Mouse (Mus musculus): ENCODE measurements around the gene Cyp2d22. TPM values are rescaled to one million over a fixed set of nuclear protein-coding genes. Genes with fewer than 3 reads are reported as not detected.

The Cyp2d22 gene
- polyA plus RNA-seq, 1 experiment, result 9.9 TPM

GRCm38 (mm10) chr15:82340414-82341035 lies 39.5 kb downstream of the Cyp2d22 start:
- H3K27ac ChIP-seq (ENCODE audit: control insufficient read depth, insufficient read depth, low read depth, low read length), result no peak overlapping the region

DNA sequence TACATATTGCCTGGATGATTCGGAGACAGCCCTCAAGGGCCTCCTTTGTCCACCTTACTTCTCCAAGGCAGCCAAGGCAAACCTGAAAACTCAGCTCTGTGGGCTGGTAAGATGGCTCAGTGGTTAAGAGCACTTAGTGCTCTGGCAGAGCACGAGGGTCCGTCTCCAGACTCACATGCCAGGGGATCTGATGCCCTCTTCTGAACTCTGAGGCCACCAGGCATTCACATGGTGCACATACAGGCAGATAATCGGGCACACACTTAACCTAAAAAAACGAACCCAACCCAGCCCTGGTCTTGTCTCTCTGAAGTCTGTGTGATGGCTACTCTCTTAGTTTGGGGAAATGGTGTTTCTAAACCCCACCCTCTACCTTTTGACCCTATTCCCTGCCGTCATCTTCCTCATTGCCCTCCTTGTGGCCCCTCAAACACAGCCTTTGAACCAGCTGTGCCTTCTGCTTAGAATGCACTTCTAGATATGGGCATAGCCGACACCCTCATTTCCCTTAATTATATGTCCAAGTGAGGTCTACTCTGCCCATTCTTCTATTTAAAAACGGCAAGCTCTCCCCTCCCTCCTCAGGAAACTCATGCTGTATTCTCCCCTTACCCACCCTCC lies 40.3 kb downstream of the Cyp2d22 start:
- H3K36me3 ChIP-seq (ENCODE audit: control insufficient read depth, insufficient read depth, low read length), result no peaks in the 10 kb centered on the region
- no peak overlapping the region for H3K27ac ChIP-seq (ENCODE audit: control insufficient read depth, insufficient read depth, low read depth, low read length)
- H3K4me3 ChIP-seq (ENCODE audit: control insufficient read depth, low read depth, low read length), result peak overlapping the region; percentile 94
- TF ChIP-seq CTCF (IDR thresholded peaks at IDR 0.05; ENCODE audit: control insufficient read depth, insufficient read depth, insufficient replicate concordance, low read depth, low read length) (no peak), POLR2A (IDR thresholded peaks at IDR 0.05; ENCODE audit: control insufficient read depth, low read depth, low read length) (no peak)
- peaks cover 41% of the 10 kb centered on the region for H3K4me1 ChIP-seq (ENCODE audit: control insufficient read depth, insufficient read depth, low read length)
- peaks cover 9% of the 10 kb centered on the region for H3K27me3 ChIP-seq (ENCODE audit: control insufficient read depth, insufficient read depth, low read length)

More at GRCm38 (mm10) chr15:82340414-82341035, 39.5 kb downstream of the Cyp2d22 start:
- TF ChIP-seq POLR2A (IDR thresholded peaks at IDR 0.05; ENCODE audit: control insufficient read depth, low read depth, low read length) (no peak), CTCF (IDR thresholded peaks at IDR 0.05; ENCODE audit: control insufficient read depth, insufficient read depth, insufficient replicate concordance, low read depth, low read length) (no peak)
- H3K4me1 ChIP-seq (ENCODE audit: control insufficient read depth, insufficient read depth, low read length), result peaks cover 44% of the 10 kb centered on the region
- H3K36me3 ChIP-seq (ENCODE audit: control insufficient read depth, insufficient read depth, low read length), result no peaks in the 10 kb centered on the region
- H3K4me3 ChIP-seq (ENCODE audit: control insufficient read depth, low read depth, low read length), result peak overlapping the region; percentile 94
- peaks cover 9% of the 10 kb centered on the region for H3K27me3 ChIP-seq (ENCODE audit: control insufficient read depth, insufficient read depth, low read length)

GRCm38 (mm10) chr15:82339150-82339549 lies 40.9 kb downstream of the Cyp2d22 start:
- peaks cover 39% of the 10 kb centered on the region for H3K4me1 ChIP-seq (ENCODE audit: control insufficient read depth, insufficient read depth, low read length)
- peaks cover 9% of the 10 kb centered on the region for H3K27me3 ChIP-seq (ENCODE audit: control insufficient read depth, insufficient read depth, low read length)
- no peak overlapping the region for H3K27ac ChIP-seq (ENCODE audit: control insufficient read depth, insufficient read depth, low read depth, low read length)
- TF ChIP-seq POLR2A (IDR thresholded peaks at IDR 0.05; ENCODE audit: control insufficient read depth, low read depth, low read length) (no peak), CTCF (IDR thresholded peaks at IDR 0.05; ENCODE audit: control insufficient read depth, insufficient read depth, insufficient replicate concordance, low read depth, low read length) (no peak)
- no peaks in the 10 kb centered on the region for H3K36me3 ChIP-seq (ENCODE audit: control insufficient read depth, insufficient read depth, low read length)
- H3K4me3 ChIP-seq (ENCODE audit: control insufficient read depth, low read depth, low read length), result peak overlapping the region; percentile 94

DNA sequence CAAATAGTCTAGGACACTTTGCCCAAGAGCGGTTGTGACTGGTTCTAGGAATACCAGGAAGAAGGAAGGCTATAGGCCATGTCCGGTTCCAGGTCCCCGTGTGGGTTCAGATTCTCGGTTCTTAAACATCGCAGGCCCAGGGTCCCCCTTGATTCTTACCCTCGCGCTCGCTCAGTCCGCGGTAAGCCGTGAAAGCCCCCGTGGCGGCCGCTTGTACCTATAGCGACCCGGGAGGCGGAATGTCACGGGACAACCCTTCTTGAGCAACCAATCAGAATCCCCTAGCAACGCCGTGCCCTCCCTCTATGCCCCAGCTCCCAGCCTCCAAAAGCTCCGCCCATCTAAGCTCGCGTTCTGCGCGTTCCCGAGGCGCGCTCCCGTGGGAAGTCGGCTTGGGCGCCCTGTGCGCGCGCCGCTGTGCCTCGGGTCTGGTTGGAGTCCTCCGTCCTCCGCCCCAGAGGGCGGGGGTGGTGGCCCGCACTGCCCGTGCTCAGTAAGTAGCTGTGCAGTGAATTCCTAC lies 41.4 kb downstream of the Cyp2d22 start, which contains the start of the genes Naga, Pheta2 and Smdt1:
TSS of gene Naga (minus strand) at position 333 of the 520 bp plus-strand sequence.
TSS of gene Pheta2 (plus strand) at position 350 of the 520 bp plus-strand sequence.
TSS of gene Smdt1 (plus strand) at position 367 of the 520 bp plus-strand sequence.
- Histone ChIP-seq H3K36me3 (ENCODE audit: control insufficient read depth, insufficient read depth, low read length) (no peaks in the 10 kb centered on the region), H3K4me3 (ENCODE audit: control insufficient read depth, low read depth, low read length) (peak within 1 kb of the TSS; percentile 94), H3K27me3 (ENCODE audit: control insufficient read depth, insufficient read depth, low read length) (peaks cover 9% of the 10 kb centered on the region), H3K27ac (ENCODE audit: control insufficient read depth, insufficient read depth, low read depth, low read length) (peak within 1 kb of the TSS; percentile 83), H3K4me1 (ENCODE audit: control insufficient read depth, insufficient read depth, low read length) (peaks cover 39% of the 10 kb centered on the region)
- TF ChIP-seq POLR2A (IDR thresholded peaks at IDR 0.05; ENCODE audit: control insufficient read depth, low read depth, low read length) (peak; percentile 50), CTCF (IDR thresholded peaks at IDR 0.05; ENCODE audit: control insufficient read depth, insufficient read depth, insufficient replicate concordance, low read depth, low read length) (no peak)

GRCm38 (mm10) chr15:82337875-82338274 lies 42.2 kb downstream of the Cyp2d22 start:
- TF ChIP-seq CTCF (IDR thresholded peaks at IDR 0.05; ENCODE audit: control insufficient read depth, insufficient read depth, insufficient replicate concordance, low read depth, low read length) (no peak), POLR2A (IDR thresholded peaks at IDR 0.05; ENCODE audit: control insufficient read depth, low read depth, low read length) (no peak)
- Histone ChIP-seq H3K4me3 (ENCODE audit: control insufficient read depth, low read depth, low read length) (peak overlapping the region; percentile 94), H3K4me1 (ENCODE audit: control insufficient read depth, insufficient read depth, low read length) (peaks cover 34% of the 10 kb centered on the region), H3K36me3 (ENCODE audit: control insufficient read depth, insufficient read depth, low read length) (no peaks in the 10 kb centered on the region), H3K27ac (ENCODE audit: control insufficient read depth, insufficient read depth, low read depth, low read length) (peak overlapping the region; percentile 83), H3K27me3 (ENCODE audit: control insufficient read depth, insufficient read depth, low read length) (peaks cover 9% of the 10 kb centered on the region)

GRCm38 (mm10) chr15:82336629-82337028 lies 43.4 kb downstream of the Cyp2d22 start:
- Histone ChIP-seq H3K27ac (ENCODE audit: control insufficient read depth, insufficient read depth, low read depth, low read length) (no peak overlapping the region), H3K27me3 (ENCODE audit: control insufficient read depth, insufficient read depth, low read length) (peaks cover 9% of the 10 kb centered on the region), H3K36me3 (ENCODE audit: control insufficient read depth, insufficient read depth, low read length) (no peaks in the 10 kb centered on the region), H3K4me1 (ENCODE audit: control insufficient read depth, insufficient read depth, low read length) (peaks cover 29% of the 10 kb centered on the region), H3K4me3 (ENCODE audit: control insufficient read depth, low read depth, low read length) (peak overlapping the region; percentile 30)
- TF ChIP-seq POLR2A (IDR thresholded peaks at IDR 0.05; ENCODE audit: control insufficient read depth, low read depth, low read length), result no peak
- TF ChIP-seq CTCF (IDR thresholded peaks at IDR 0.05; ENCODE audit: control insufficient read depth, insufficient read depth, insufficient replicate concordance, low read depth, low read length), result no peak

- H3K4me3 ChIP-seq (ENCODE audit: control insufficient read depth, low read depth, low read length), result no peak overlapping the region
- peaks cover under 1% of the 10 kb centered on the region; the same call in 1 of the 2 replicates for H3K27me3 ChIP-seq (ENCODE audit: control insufficient read depth, insufficient read depth, low read length)
- H3K4me1 ChIP-seq (ENCODE audit: control insufficient read depth, insufficient read depth, low read length), result peaks cover 17% of the 10 kb centered on the region
- TF ChIP-seq POLR2A (IDR thresholded peaks at IDR 0.05; ENCODE audit: control insufficient read depth, low read depth, low read length), result no peak
- no peak for TF ChIP-seq CTCF (IDR thresholded peaks at IDR 0.05; ENCODE audit: control insufficient read depth, insufficient read depth, insufficient replicate concordance, low read depth, low read length)
- no peak overlapping the region for H3K27ac ChIP-seq (ENCODE audit: control insufficient read depth, insufficient read depth, low read depth, low read length)
- H3K36me3 ChIP-seq (ENCODE audit: control insufficient read depth, insufficient read depth, low read length), result no peaks in the 10 kb centered on the region
Measured at GRCm38 (mm10) chr15:82335194-82335593, 44.9 kb downstream of the Cyp2d22 start.
